Mouse (Mus musculus): Measurements from ENCODE around the gene Mrnip.

The Mrnip gene

GRCm38 (mm10) chr11:50227736-50228135 lies 53.5 kb downstream of the Mrnip start:
- no peak for DNase-seq

GRCm38 (mm10) chr11:50228772-50229171 lies 54.5 kb downstream of the Mrnip start:
- DNase-seq: no peak

- no peak for DNase-seq
Observed at GRCm38 (mm10) chr11:50229252-50229910, 55.1 kb downstream of the Mrnip start.

GRCm38 (mm10) chr11:50230481-50231304 lies 56.4 kb downstream of the Mrnip start:
- DNase-seq: no peak

- peak; percentile 74 for DNase-seq
Observed at GRCm38 (mm10) chr11:50231411-50231810, 57.2 kb downstream of the Mrnip start.

- DNase-seq: no peak
Observed at GRCm38 (mm10) chr11:50233022-50233421, 58.8 kb downstream of the Mrnip start.

GRCm38 (mm10) chr11:50233993-50234392 lies 59.7 kb downstream of the Mrnip start:
- no peak for DNase-seq

- no peak for DNase-seq
Observed at GRCm38 (mm10) chr11:50234606-50235005, 60.4 kb downstream of the Mrnip start.

- DNase-seq: peak; percentile 96
Observed at GRCm38 (mm10) chr11:50236540-50236936, 62.3 kb downstream of the Mrnip start.

- DNase-seq: peak; percentile 48
Observed at GRCm38 (mm10) chr11:50236937-50237835, 62.9 kb downstream of the Mrnip start.

GRCm38 (mm10) chr11:50238324-50238723 lies 64.1 kb downstream of the Mrnip start, which contains the start of gene Ltc4s:
Gene Ltc4s (minus strand): TSS chr11:50238616.
- peak; percentile 36 for DNase-seq

GRCm38 (mm10) chr11:50238821-50239791 lies 64.9 kb downstream of the Mrnip start:
- no peak for DNase-seq

GRCm38 (mm10) chr11:50240235-50240911 lies 66.1 kb downstream of the Mrnip start:
- DNase-seq: peak; percentile 63

- DNase-seq: no peak
Observed at GRCm38 (mm10) chr11:50243926-50244325, 69.7 kb downstream of the Mrnip start.

- DNase-seq: no peak
Observed at GRCm38 (mm10) chr11:50245269-50245668, 71.0 kb downstream of the Mrnip start.

GRCm38 (mm10) chr11:50248473-50249171 lies 74.4 kb downstream of the Mrnip start:
- no peak for DNase-seq

Measured in kidney, postnatal 14 days (tissue).